Mouse (Mus musculus) cerebellum, adult 9-11 months (tissue): ENCODE data around the gene Bean1.
"Not testable (repeated sequence)": the region's sequence is repeated elsewhere in the genome, so short reads cannot be mapped to it uniquely, and the experiment has no call there.

Experiments
- DNase-seq: peaks from one replicate; pipeline ENCODE4 v3.0.0; 2022

The Bean1 gene

GRCm38 (mm10) chr8:104247054-104247907, 77.0 kb downstream of the Bean1 start:
- peak; percentile 21 for DNase-seq

GRCm38 (mm10) chr8:104247908-104248275, 77.7 kb downstream of the Bean1 start:
- peak; percentile 55 for DNase-seq

- peak; percentile 68 for DNase-seq
Measured at GRCm38 (mm10) chr8:104248276-104248675, 78.0 kb downstream of the Bean1 start, which contains the start of gene Tk2. Gene Tk2, minus strand, starts transcription at chr8:104248558.

- no peak for DNase-seq
Measured at GRCm38 (mm10) chr8:104249442-104249996, 79.3 kb downstream of the Bean1 start.

- DNase-seq: peak; percentile 77
Measured at GRCm38 (mm10) chr8:104250439-104251367, 80.5 kb downstream of the Bean1 start, which contains the start of gene Cklf. Gene Cklf, plus strand, starts transcription at chr8:104250861.

GRCm38 (mm10) chr8:104251461-104251860, 81.2 kb downstream of the Bean1 start:
- no peak for DNase-seq

- no peak for DNase-seq
Measured at GRCm38 (mm10) chr8:104253016-104253415, 82.8 kb downstream of the Bean1 start.

GRCm38 (mm10) chr8:104261802-104262201, 91.6 kb downstream of the Bean1 start:
- not testable (repeated sequence) for DNase-seq

GRCm38 (mm10) chr8:104264271-104264935, 94.2 kb downstream of the Bean1 start:
- DNase-seq: not testable (repeated sequence)

GRCm38 (mm10) chr8:104268368-104268767, 98.1 kb downstream of the Bean1 start:
- DNase-seq: no peak
